In the genomic region with DNA sequence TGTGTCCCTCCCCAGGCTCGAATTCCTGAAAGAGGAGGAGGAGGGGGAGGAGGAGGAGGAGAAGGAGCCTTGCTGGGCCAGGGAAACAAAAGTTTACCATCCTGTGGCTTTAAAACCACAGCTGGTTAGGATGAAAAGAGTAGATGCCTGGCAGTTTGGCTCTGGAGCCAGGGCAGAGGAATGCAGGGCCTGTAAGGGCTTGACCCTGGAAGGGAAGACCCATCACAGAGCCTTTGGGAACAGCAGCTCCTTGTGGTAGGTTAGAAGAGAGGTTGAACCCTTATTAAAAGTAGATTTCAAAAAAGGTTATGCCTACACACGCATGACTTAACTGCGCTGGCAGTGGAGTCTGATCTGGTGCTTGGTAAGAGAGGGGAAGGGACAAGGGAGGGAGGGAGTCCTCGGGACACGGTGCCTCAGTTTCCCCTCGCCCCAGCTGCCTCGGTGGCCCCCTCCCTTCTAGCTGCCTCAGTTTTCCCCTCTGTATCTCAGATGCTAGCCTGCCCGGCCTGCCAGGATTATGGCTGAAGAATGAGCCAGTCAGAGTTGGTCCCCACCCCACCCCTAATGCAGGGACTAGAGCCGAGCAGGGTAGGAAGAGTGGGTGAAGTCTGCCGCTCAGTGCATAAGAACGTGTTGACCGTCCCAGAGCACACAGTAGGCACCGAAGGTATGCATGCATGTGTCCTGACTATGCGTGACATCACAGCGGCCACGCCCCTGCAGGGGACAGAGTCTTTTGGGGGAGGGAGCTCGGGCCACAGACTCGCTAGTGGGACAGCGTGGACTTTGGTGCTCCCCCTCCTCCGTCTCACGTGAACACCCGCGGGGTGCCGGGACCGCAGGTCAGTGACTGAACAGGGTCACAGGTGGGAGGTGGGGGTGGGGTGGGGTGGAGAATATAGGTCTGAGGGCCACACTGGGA, we compare ENCODE assay signal across 8 mouse cellular contexts. TPM values are rescaled to one million over a fixed set of nuclear protein-coding genes. Genes with fewer than 3 reads are reported as not detected.
A peak's percentile ranks its signal among the peaks of the same experiment; 100 is the strongest.
DNase-seq lines count a peak whose midpoint lies in the region; ATAC-seq and TF ChIP-seq lines count a peak whose summit lies in the region.

A gene (plus strand): TSS at position 314 of the 925 bp plus-strand sequence.

- peak within 1 kb of the TSS; percentile 55; the same call in 1 of the 2 replicates for H3K4me3 ChIP-seq in layer of hippocampus, adult 2 months
- H3K4me3 ChIP-seq in forebrain, postnatal 0 days (ENCODE audit: low read depth, low read length): peak within 1 kb of the TSS; percentile 39; the same call in 1 of the 2 replicates

- ATAC-seq in forebrain, postnatal 0 days: no peak
- no peak for ATAC-seq in inflammation-experienced regulatory T-cells, adult 6 months

- 0 out of 2 replicates have a peak, but pooled peaks have one; percentile 4 for TF ChIP-seq CTCF in layer of hippocampus, adult 2 months (conservative IDR thresholded peaks at IDR 0.05)
- no peak for TF ChIP-seq CTCF in forebrain, postnatal 0 days (IDR thresholded peaks at IDR 0.05; ENCODE audit: low read depth)

- no peaks in the 10 kb centered on the region for H3K9me3 ChIP-seq in forebrain, postnatal 0 days (ENCODE audit: low read length)

- H3K9ac ChIP-seq in forebrain, postnatal 0 days: peak within 1 kb of the TSS; percentile 53; the same call in 1 of the 2 replicates

- intact Hi-C loops in left cerebral cortex, postnatal 36 days (cut with DNase I): loop anchor here (10.0 kb wide), 1 partner anchor 1735 kb away; a partner anchor contains a TSS
- intact Hi-C loops in heart, postnatal 36 days (cut with DNase I): no loop called here

- no peak for DNase-seq in layer of hippocampus, adult 2 months (ENCODE audit: low spot score in 2 of 2)
- no peak for DNase-seq in layer of hippocampus, postnatal 14 days (ENCODE audit: low spot score in 2 of 2)
- peak; percentile 78 for DNase-seq in R1 (ENCODE audit: low read depth, low spot score)
- no peak for DNase-seq in forebrain, postnatal 0 days
- DNase-seq in left cerebral cortex, postnatal 36 days (ENCODE audit: low spot score in 2 of 2): peak in 1 of 2 experiments; percentile 14
- DNase-seq in splenic B cell, adult 2 months (ENCODE audit: low read depth, low spot score): peak; percentile 31
- no peak for DNase-seq in heart, postnatal 36 days

- peaks cover 26% of the 10 kb centered on the region for H3K36me3 ChIP-seq in forebrain, postnatal 0 days (ENCODE audit: insufficient read depth)
- peaks cover 5% of the 10 kb centered on the region; the same call in 1 of the 2 replicates for H3K36me3 ChIP-seq in splenic B cell, adult 2 months (ENCODE audit: control insufficient read depth, insufficient read depth, low read length, poor library complexity, severe bottlenecking)

- H3K4me2 ChIP-seq in forebrain, postnatal 0 days (ENCODE audit: low read depth): peak within 1 kb of the TSS; percentile 80

- no peak within 1 kb of the TSS for H3K27ac ChIP-seq in layer of hippocampus, adult 2 months
- H3K27ac ChIP-seq in forebrain, postnatal 0 days (ENCODE audit: low read depth, low read length): no peak within 1 kb of the TSS

- no peaks in the 10 kb centered on the region for H3K27me3 ChIP-seq in forebrain, postnatal 0 days (ENCODE audit: insufficient read depth, low read length)
- H3K27me3 ChIP-seq in splenic B cell, adult 2 months (ENCODE audit: control insufficient read depth, insufficient read depth, low read length, poor library complexity, severe bottlenecking): no peaks in the 10 kb centered on the region

- H3K4me1 ChIP-seq in forebrain, postnatal 0 days (ENCODE audit: insufficient read depth): peaks cover 6% of the 10 kb centered on the region

- 8% methylated on average over 25 of the region's 25 CpGs for WGBS in forebrain, postnatal 0 days

RNA-seq across cellular contexts. Expression of the gene that starts here (rescaled TPM):
- 1 to 10 TPM; 4.4 to 4.9 TPM for total RNA-seq in layer of hippocampus, adult 2 months (2021)
- 1 to 10 TPM; 2.8 to 3.7 TPM for total RNA-seq in layer of hippocampus, postnatal 14 days (2021)
- total RNA-seq in forebrain, postnatal 0 days (2014; rRNA removed): 7.9 and 8.7 TPM in 2 replicates
- polyA plus RNA-seq in forebrain, postnatal 0 days (2015; fragmentation: Nextera tagmentation; extraction: Ambion mirVana): 2.9 and 4.7 TPM in 2 replicates
- 10 to 100 TPM; 11.1 to 12.0 TPM for total RNA-seq in left cerebral cortex, postnatal 36 days (2021)
- 1 to 10 TPM in 1 of 3 experiments, under 1 TPM in 2; 0.54 to 1.7 (median 0.75) TPM for polyA plus RNA-seq in inflammation-experienced regulatory T-cells, adult 6 months (2017; shearing (Covaris generic))
- not detected for total RNA-seq in heart, postnatal 36 days (2021)

Comparison
In these comparisons a context has a peak if more than half of its experiments do, and no peak if none do; other contexts are left out.
1. DNase-seq: peak in R1 (single experiment) and splenic B cell, adult 2 months (single experiment); none in layer of hippocampus, adult 2 months (0 of 2), layer of hippocampus, postnatal 14 days (0 of 2), forebrain, postnatal 0 days (single experiment) and heart, postnatal 36 days (0 of 2).